Mouse (Mus musculus): ENCODE data around the gene Ttn. TPM values are rescaled to one million over a fixed set of nuclear protein-coding genes. Genes with fewer than 3 reads are reported as not detected.

Ttn gene
- polyA plus RNA-seq, 1 experiment from 2014 or later = 0.40 TPM

GRCm38 (mm10) chr2:76981717-76982116 lies 630 bp downstream of the Ttn start:
- Histone ChIP-seq H3K4me3 (no peak overlapping the region), H3K9ac (no peak overlapping the region), H3K4me2 (no peak overlapping the region), H3K4me1 (no peaks in the 10 kb centered on the region), H3K36me3 (ENCODE audit: poor library complexity, severe bottlenecking) (no peaks in the 10 kb centered on the region), H3K27me3 (no peaks in the 10 kb centered on the region), H3K27ac (no peak overlapping the region), H3K9me3 (replicated peaks) (no peaks in the 10 kb centered on the region)
- ATAC-seq = no peak
- WGBS = 83% methylated on average over 5 of the region's 5 CpGs

GRCm38 (mm10) chr2:76980146-76980545 lies 2.2 kb downstream of the Ttn start:
- Histone ChIP-seq H3K9ac (no peak overlapping the region), H3K4me3 (no peak overlapping the region), H3K27ac (no peak overlapping the region), H3K36me3 (ENCODE audit: poor library complexity, severe bottlenecking) (no peaks in the 10 kb centered on the region), H3K27me3 (no peaks in the 10 kb centered on the region), H3K4me1 (no peaks in the 10 kb centered on the region), H3K9me3 (replicated peaks) (no peaks in the 10 kb centered on the region), H3K4me2 (no peak overlapping the region)
- 55% methylated on average over 9 of the region's 9 CpGs for WGBS
- ATAC-seq = no peak

DNA sequence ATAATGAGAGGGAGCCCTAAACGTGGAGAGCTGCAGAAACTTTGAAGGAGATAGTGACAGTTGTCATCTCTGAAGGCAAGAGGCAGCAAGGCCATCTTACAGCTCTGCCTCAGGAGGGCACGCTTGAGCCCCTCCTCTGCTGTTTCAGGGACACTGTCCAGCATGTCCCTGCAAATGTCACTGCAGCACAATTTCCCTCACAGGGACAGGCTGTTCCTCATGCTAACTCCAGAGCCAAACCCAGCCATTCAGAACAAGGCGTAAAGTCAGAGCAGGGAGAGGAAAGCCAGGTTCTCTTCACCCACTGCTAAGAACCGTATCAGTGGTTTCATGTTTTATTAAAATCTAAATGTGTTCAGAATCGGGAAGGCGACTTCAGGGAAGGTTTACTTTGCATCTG lies 4.7 kb downstream of the Ttn start:
- 83% methylated on average over 6 of the region's 6 CpGs for WGBS

DNA sequence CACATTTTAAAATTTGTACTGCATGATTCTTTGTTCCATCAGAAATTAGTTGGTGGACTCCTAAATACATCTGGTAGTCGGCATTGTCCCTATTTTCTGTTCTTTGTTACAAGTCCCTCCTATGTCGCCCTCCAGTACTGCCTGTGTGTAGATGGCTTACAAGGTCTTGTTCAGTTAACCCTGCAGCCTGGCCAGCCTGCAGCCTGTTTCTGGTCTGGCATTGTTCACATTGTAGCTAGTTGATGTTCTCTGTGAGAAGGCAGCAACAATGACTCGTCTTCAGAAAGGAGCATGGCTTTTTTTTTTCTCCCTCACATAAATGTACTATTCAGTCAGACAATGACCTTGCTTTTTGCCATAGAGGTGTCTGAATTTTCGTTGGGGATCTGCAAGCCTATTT lies 10.3 kb downstream of the Ttn start:
- H3K9me3 ChIP-seq (replicated peaks) = no peaks in the 10 kb centered on the region
- WGBS = 30% methylated on average over 4 of the region's 4 CpGs
- H3K9ac ChIP-seq = no peak overlapping the region
- no peak overlapping the region for H3K27ac ChIP-seq
- ATAC-seq = no peak
- H3K4me3 ChIP-seq = no peak overlapping the region
- no peaks in the 10 kb centered on the region for H3K27me3 ChIP-seq
- no peak overlapping the region for H3K4me2 ChIP-seq
- H3K36me3 ChIP-seq (ENCODE audit: poor library complexity, severe bottlenecking) = no peaks in the 10 kb centered on the region
- no peaks in the 10 kb centered on the region for H3K4me1 ChIP-seq

More for the DNA sequence above, 4.7 kb downstream of the Ttn start:
- ATAC-seq = no peak
- Histone ChIP-seq H3K36me3 (ENCODE audit: poor library complexity, severe bottlenecking) (no peaks in the 10 kb centered on the region), H3K4me2 (no peak overlapping the region), H3K4me1 (no peaks in the 10 kb centered on the region), H3K27me3 (no peaks in the 10 kb centered on the region), H3K9me3 (replicated peaks) (no peaks in the 10 kb centered on the region), H3K4me3 (no peak overlapping the region), H3K27ac (no peak overlapping the region), H3K9ac (no peak overlapping the region)

DNA sequence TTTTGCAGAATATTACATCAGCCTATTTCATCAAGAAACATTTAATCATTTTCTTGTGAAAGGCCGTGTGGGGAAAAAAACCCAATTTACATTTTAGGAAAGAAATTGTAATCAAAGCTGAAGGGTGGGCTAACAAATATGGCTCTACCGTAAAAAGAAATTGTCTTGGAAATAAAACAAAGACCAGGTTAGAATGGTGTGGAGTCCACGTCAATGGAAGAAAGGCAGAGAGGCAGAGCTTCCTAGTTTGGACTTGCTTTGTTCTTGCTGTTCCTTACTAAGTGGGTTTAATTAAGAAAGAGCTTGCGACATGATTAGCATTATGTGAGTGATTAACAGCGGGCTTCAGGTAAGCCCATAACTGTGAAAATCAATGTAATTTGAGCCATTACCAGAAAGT lies 11.3 kb downstream of the Ttn start:
- Histone ChIP-seq H3K27me3 (no peaks in the 10 kb centered on the region), H3K9me3 (replicated peaks) (no peaks in the 10 kb centered on the region), H3K9ac (no peak overlapping the region), H3K27ac (no peak overlapping the region), H3K4me1 (no peaks in the 10 kb centered on the region), H3K4me2 (peak overlapping the region; percentile 25; the same call in 1 of the 2 replicates), H3K36me3 (ENCODE audit: poor library complexity, severe bottlenecking) (no peaks in the 10 kb centered on the region), H3K4me3 (no peak overlapping the region)
- ATAC-seq = peak; percentile 60
- 33% methylated on average over 5 of the region's 5 CpGs for WGBS

GRCm38 (mm10) chr2:76970669-76971068 lies 11.7 kb downstream of the Ttn start:
- ATAC-seq = peak; percentile 65
- WGBS = 20% methylated on average over 4 of the region's 4 CpGs
- Histone ChIP-seq H3K4me2 (no peak overlapping the region), H3K27ac (no peak overlapping the region), H3K4me1 (no peaks in the 10 kb centered on the region), H3K36me3 (ENCODE audit: poor library complexity, severe bottlenecking) (no peaks in the 10 kb centered on the region), H3K9me3 (replicated peaks) (no peaks in the 10 kb centered on the region), H3K4me3 (no peak overlapping the region), H3K27me3 (no peaks in the 10 kb centered on the region), H3K9ac (no peak overlapping the region)

- H3K4me1 ChIP-seq = no peaks in the 10 kb centered on the region
- ATAC-seq = no peak
- 67% methylated on average over 6 of the region's 6 CpGs for WGBS
Observed at GRCm38 (mm10) chr2:76970204-76970603, 12.1 kb downstream of the Ttn start.

GRCm38 (mm10) chr2:76969637-76970036 lies 12.7 kb downstream of the Ttn start:
- 87% methylated on average over 21 of the region's 21 CpGs for WGBS
- Histone ChIP-seq H3K9ac (no peak overlapping the region), H3K27ac (no peak overlapping the region), H3K27me3 (no peaks in the 10 kb centered on the region), H3K4me2 (no peak overlapping the region), H3K36me3 (ENCODE audit: poor library complexity, severe bottlenecking) (no peaks in the 10 kb centered on the region), H3K9me3 (replicated peaks) (no peaks in the 10 kb centered on the region), H3K4me3 (no peak overlapping the region), H3K4me1 (no peaks in the 10 kb centered on the region)
- ATAC-seq = 0 out of 2 replicates have a peak, but pooled peaks have one; percentile 3

More at GRCm38 (mm10) chr2:76970204-76970603, 12.1 kb downstream of the Ttn start:
- no peak overlapping the region for H3K9ac ChIP-seq
- no peaks in the 10 kb centered on the region for H3K36me3 ChIP-seq (ENCODE audit: poor library complexity, severe bottlenecking)
- no peak overlapping the region for H3K4me2 ChIP-seq
- no peaks in the 10 kb centered on the region for H3K9me3 ChIP-seq (replicated peaks)
- H3K27me3 ChIP-seq = no peaks in the 10 kb centered on the region
- H3K4me3 ChIP-seq = no peak overlapping the region
- H3K27ac ChIP-seq = no peak overlapping the region

DNA sequence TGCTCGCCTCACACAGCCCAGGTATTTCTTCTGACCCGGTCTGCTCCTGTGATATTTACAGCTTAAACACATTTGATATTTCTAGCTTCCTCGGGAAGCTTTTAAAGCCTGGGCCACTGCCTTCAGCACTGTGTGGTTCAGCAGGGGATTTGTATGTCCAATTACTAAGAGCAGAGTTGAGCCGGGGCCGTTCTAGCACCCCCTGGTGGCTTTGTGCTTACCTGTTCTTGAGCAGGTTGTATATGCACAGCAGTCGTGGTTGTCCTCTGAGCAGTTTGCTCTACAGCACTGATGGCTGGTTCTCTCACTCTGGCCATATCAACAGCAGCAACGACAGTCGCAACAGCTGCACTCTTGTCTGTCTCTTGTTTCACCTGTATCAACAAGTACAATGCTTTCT lies 13.4 kb downstream of the Ttn start:
- WGBS = 25% methylated on average over 8 of the region's 8 CpGs
- Histone ChIP-seq H3K27me3 (no peaks in the 10 kb centered on the region), H3K9ac (no peak overlapping the region), H3K9me3 (replicated peaks) (no peaks in the 10 kb centered on the region), H3K27ac (no peak overlapping the region), H3K4me2 (no peak overlapping the region), H3K4me3 (no peak overlapping the region), H3K36me3 (ENCODE audit: poor library complexity, severe bottlenecking) (no peaks in the 10 kb centered on the region), H3K4me1 (no peaks in the 10 kb centered on the region)
- peak; percentile 72 for ATAC-seq

DNA sequence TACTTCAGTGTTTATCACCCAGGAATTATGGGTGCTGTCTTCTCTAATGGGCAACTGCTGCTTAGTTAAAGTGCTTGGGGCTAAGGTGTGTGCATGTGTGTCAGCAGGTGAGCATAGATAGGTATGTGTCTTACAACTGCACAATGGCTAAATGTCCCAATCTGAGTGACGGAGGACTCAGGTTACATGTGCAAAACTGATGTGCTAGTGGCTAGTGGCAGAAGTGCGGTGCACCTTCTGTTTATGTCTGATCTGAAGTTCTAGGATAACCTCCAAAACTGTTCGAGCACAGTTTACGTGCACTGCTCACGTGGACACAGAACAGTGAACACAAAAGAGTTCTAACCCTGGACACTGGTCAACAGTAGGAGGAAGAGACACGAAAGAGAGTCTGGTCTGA lies 15.8 kb downstream of the Ttn start:
- WGBS = 87% methylated on average over 6 of the region's 6 CpGs
- H3K4me3 ChIP-seq = no peak overlapping the region
- no peak overlapping the region for H3K4me2 ChIP-seq
- no peak overlapping the region for H3K27ac ChIP-seq
- no peak overlapping the region for H3K9ac ChIP-seq
- no peak for ATAC-seq
- H3K9me3 ChIP-seq (replicated peaks) = no peaks in the 10 kb centered on the region
- H3K36me3 ChIP-seq (ENCODE audit: poor library complexity, severe bottlenecking) = no peaks in the 10 kb centered on the region
- no peaks in the 10 kb centered on the region for H3K27me3 ChIP-seq
- no peaks in the 10 kb centered on the region for H3K4me1 ChIP-seq

- Histone ChIP-seq H3K9me3 (replicated peaks) (no peaks in the 10 kb centered on the region), H3K9ac (no peak overlapping the region), H3K27ac (no peak overlapping the region), H3K4me1 (no peaks in the 10 kb centered on the region), H3K4me3 (no peak overlapping the region), H3K4me2 (no peak overlapping the region), H3K36me3 (ENCODE audit: poor library complexity, severe bottlenecking) (no peaks in the 10 kb centered on the region), H3K27me3 (no peaks in the 10 kb centered on the region)
- WGBS = 82% methylated on average over 2 of the region's 2 CpGs
- ATAC-seq = no peak
Observed at GRCm38 (mm10) chr2:76966013-76966412, 16.3 kb downstream of the Ttn start.

DNA sequence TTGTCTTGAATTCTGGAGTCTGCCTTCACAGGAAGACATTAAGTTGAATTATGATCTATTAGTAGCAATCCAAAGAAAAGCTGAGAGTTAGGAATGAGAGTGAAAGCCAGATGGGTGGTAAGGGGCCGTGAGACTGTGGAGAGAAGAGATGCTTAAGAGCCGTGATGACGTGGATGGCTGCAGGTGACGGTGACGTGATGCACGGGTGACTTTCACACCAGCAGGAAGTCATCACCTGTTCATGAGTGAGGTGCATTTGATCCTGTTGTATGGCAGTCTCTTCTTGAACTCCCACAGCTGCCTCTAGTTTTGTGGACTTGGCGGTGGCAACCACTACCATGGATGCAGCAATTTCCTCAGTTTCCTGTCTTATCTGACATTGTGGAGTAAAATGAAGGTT lies 16.8 kb downstream of the Ttn start:
- no peaks in the 10 kb centered on the region for H3K4me1 ChIP-seq
- 93% methylated on average over 7 of the region's 7 CpGs for WGBS
- H3K9me3 ChIP-seq (replicated peaks) = no peaks in the 10 kb centered on the region
- no peak for ATAC-seq
- no peak overlapping the region for H3K4me3 ChIP-seq
- no peak overlapping the region for H3K27ac ChIP-seq
- no peak overlapping the region for H3K9ac ChIP-seq
- no peaks in the 10 kb centered on the region for H3K36me3 ChIP-seq (ENCODE audit: poor library complexity, severe bottlenecking)
- H3K4me2 ChIP-seq = no peak overlapping the region
- H3K27me3 ChIP-seq = no peaks in the 10 kb centered on the region

DNA sequence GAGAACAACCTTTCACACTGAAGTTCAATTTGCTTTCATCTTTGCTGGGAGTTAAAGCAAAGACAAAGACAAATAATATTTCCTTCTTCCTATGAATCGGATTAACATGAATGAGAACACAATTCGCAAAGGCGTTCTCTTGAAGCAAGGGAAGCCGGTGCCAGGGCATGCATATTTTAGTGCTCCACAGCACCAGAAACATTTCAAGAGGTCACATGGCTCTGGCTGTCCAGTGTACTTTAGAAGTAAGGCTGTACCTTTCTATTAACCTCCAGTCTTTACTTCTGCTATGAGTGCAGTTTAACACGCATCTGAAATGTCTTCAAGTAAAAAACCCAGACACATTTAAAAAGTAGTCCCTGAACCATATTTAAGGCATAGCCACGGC lies 20.3 kb downstream of the Ttn start:
- no peaks in the 10 kb centered on the region for H3K9me3 ChIP-seq (replicated peaks)
- no peaks in the 10 kb centered on the region for H3K4me1 ChIP-seq
- H3K27ac ChIP-seq = no peak overlapping the region
- H3K9ac ChIP-seq = no peak overlapping the region
- H3K4me2 ChIP-seq = no peak overlapping the region
- no peaks in the 10 kb centered on the region for H3K27me3 ChIP-seq
- H3K4me3 ChIP-seq = no peak overlapping the region
- no peak for ATAC-seq
- 91% methylated on average over 6 of the region's 6 CpGs for WGBS
- no peaks in the 10 kb centered on the region for H3K36me3 ChIP-seq (ENCODE audit: poor library complexity, severe bottlenecking)

Measured in forebrain, embryonic 13.5 days (tissue).